Mouse (Mus musculus): ENCODE data around the gene Ripply3.

GRCm38 (mm10) chr16:94348779-94349178, 20.6 kb downstream of the Ripply3 start:
- TF ChIP-seq CTCF (IDR thresholded peaks at IDR 0.05; ENCODE audit: extremely low read depth, insufficient read length, insufficient replicate concordance, low read depth, low read length) (no peak), POLR2A (IDR thresholded peaks at IDR 0.05; ENCODE audit: low read depth, low read length) (no peak)
